Mouse (Mus musculus): Measurements from ENCODE around the gene Tdrd5.
"Not testable (repeated sequence)": the region's sequence is repeated elsewhere in the genome, so short reads cannot be mapped to it uniquely, and the experiment has no call there.

The Tdrd5 gene

GRCm38 (mm10) chr1:156302911-156303749, at the start of gene Tdrd5:
TSS of gene Tdrd5 (minus strand) at chr1:156303664.
- DNase-seq (ENCODE audit: low spot score in 2 of 2): peak; percentile 37 to 49

GRCm38 (mm10) chr1:156352466-156352865, 49.0 kb upstream of the Tdrd5 start:
- no peak for DNase-seq (ENCODE audit: low spot score in 2 of 2)

- DNase-seq (ENCODE audit: low spot score in 2 of 2): no peak
These were observed 47.0 kb upstream of the Tdrd5 start for GRCm38 (mm10) chr1:156350441-156350840.

DNA sequence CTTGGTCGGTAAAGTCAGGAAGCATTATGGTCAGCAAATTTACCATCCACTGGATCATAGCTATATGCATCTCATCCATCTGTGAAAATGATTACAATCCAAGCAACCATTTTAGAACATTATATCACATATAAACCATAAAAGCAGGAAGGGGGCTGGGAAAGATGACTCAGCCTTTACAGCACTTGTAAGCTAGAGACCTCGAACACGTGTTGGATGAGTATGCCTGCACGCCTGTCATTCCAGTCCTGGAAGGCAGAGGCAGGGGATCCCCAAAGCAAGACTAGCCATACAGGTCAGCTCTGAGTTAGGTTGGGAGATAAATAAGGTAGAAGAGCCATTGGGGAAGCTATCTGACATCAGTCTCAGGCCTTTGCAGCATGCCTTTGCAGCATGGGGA, 45.6 kb upstream of the Tdrd5 start:
- peak in 1 of 2 experiments; percentile 3 for DNase-seq (ENCODE audit: low spot score in 2 of 2)

DNA sequence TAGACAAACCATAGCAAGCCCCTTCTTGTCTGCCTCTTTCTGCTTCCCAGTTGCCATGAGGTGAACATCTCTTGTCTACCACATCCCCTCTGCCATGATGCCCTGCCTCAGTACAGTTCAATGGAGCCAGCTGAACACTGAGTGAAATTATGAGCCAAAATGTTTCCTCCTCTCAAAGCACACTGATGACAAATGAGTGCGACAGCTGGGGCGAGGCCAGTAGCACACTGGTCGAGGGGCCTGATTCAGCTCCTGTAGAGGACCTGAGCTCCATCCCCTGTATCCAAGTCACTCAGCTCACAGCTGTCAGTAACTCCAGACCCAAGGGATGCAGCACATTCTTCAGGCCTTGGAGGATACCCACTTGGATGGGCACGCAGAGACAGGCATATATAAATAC, 42.2 kb upstream of the Tdrd5 start:
- DNase-seq (ENCODE audit: low spot score in 2 of 2): no peak

GRCm38 (mm10) chr1:156344433-156344832, 41.0 kb upstream of the Tdrd5 start:
- no peak for DNase-seq (ENCODE audit: low spot score in 2 of 2)

DNA sequence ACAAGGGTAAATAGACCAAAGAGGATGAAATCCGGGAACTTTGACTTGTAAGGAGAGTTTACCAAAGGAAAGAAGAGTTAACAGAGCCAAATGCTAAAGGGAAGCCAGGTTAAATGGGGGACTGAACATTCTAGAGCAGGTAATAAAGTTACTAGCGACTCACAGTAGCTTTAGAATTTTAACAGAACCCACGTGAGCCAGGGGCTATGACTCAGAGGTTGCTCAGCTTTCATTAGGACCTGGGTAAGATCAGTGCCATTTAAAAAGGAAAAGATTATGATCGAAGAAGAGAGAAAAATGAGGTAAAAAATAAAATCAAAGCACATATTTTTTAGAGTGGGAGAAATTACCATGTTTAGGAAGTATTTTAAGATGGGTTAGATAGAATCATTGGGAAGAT, 37.4 kb upstream of the Tdrd5 start:
- DNase-seq (ENCODE audit: low spot score in 2 of 2): no peak

GRCm38 (mm10) chr1:156323126-156323525, 19.7 kb upstream of the Tdrd5 start:
- DNase-seq (ENCODE audit: low spot score in 2 of 2): no peak

DNA sequence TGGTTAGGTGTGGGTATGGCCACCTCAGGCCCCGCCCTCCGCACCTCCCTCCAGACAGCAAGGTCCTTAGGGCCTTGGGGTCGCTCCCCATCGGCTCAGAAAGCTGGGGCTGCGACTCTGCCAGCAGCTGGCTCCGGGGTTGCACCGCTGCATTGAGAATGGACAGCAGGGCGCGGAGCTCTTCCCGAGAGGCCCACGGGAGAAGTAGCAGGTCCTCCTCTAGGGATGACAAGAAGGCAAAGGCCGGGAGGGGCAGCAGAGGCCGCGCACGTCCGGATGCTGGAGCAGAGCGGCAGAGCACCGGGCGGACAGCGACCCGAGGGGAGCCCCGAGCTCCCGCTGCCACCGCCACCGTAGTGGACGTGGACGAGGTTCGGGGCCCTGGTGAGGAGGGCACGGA, 7.2 kb upstream of the Tdrd5 start, which contains the start of gene Nphs2:
Gene Nphs2, plus strand, starts transcription at position 98 of the 400 bp plus-strand sequence.
- DNase-seq (ENCODE audit: low spot score in 2 of 2): no peak

DNA sequence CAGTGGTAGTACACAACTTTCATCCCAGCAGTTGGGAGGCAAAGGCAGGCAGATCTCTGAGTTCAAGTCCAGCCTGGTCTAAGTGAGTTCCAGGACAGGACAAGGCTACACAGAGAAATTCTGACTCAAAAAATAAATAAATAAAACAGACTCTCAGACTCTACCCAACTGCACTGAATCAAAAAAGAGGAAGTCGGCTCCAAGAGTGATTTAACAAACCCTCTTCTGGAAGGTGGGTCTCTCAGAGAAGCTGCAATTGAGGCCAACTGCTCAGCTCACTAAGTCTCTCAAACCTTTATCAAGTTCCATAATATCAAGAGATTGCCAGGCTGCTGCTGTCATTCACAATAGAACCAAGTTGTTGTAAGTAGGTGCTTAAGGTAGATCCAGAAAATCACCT, 5.1 kb upstream of the Tdrd5 start:
- no peak for DNase-seq (ENCODE audit: low spot score in 2 of 2)

- DNase-seq (ENCODE audit: low spot score in 2 of 2): no peak
These were observed 13.4 kb downstream of the Tdrd5 start for GRCm38 (mm10) chr1:156290016-156290415.

- DNase-seq (ENCODE audit: low spot score in 2 of 2): not testable (repeated sequence)
These were observed 14.3 kb downstream of the Tdrd5 start for GRCm38 (mm10) chr1:156289222-156289587.

GRCm38 (mm10) chr1:156288556-156289221, 14.8 kb downstream of the Tdrd5 start:
- no peak for DNase-seq (ENCODE audit: low spot score in 2 of 2)

GRCm38 (mm10) chr1:156285541-156285896, 17.9 kb downstream of the Tdrd5 start:
- DNase-seq (ENCODE audit: low spot score in 2 of 2): no peak

- peak; percentile 60 to 70 for DNase-seq (ENCODE audit: low spot score in 2 of 2)
These were observed 18.5 kb downstream of the Tdrd5 start for GRCm38 (mm10) chr1:156284851-156285540.

- no peak for DNase-seq (ENCODE audit: low spot score in 2 of 2)
These were observed 19.3 kb downstream of the Tdrd5 start for GRCm38 (mm10) chr1:156284207-156284606.

- no peak for DNase-seq (ENCODE audit: low spot score in 2 of 2)
These were observed 23.3 kb downstream of the Tdrd5 start for GRCm38 (mm10) chr1:156280131-156280530.

DNA sequence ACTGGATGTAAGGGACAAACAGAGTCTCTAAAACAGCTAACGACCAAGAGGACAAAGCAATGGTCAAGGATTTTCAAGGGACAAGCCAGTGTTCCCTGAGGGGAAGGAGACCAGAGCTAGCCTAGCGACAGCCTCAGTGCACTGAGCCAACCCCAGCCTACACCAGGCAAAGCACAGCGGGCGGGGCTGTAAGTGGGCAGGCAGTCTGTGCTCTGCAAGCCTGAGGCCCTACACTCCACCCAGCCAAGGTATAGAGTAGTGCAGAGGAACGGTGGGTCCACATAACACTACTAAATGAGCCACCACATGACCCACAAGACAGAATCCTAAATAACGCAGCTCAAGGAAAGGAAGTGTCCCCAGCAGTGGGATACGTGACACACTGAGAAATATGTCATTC, 29.8 kb downstream of the Tdrd5 start:
- DNase-seq (ENCODE audit: low spot score in 2 of 2): no peak

DNA sequence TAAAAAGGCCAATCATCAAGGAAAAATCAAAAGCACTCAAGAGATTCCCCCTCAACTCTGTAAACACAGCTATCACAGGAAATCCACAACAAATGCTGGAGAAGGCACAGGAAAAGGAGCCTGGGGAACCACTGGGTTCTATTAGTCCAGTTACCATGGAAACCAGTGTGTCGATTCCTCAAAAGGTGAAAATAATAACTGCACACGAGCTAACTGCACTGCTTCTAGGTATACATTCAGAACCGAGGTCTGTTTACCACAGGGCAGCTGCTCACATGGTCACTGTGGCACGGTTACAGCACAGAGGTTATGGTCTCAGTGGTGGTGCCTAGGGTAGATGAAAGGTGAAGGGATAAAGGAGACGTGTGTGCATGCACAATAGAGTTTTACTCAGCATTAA, 31.8 kb downstream of the Tdrd5 start:
- no peak for DNase-seq (ENCODE audit: low spot score in 2 of 2)

DNA sequence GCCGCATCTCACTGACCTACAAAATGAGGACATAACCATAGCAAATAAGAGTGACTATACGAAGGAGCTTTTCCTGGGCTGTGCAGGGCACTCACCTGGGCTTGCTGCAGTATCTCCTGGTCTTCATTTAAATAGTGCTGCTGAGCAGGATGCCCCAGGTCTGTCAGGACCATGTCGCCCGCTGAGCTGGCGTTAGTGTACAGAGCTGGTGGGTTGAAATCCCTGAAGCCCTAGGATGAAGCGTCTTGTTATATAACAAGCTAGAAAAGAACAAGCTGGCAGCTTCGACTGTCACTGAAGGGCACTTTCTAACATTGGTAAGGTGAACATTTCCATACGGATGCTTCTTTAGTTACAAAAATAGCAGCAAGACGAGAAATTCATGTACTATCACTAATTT, 33.0 kb downstream of the Tdrd5 start:
- no peak for DNase-seq (ENCODE audit: low spot score in 2 of 2)

GRCm38 (mm10) chr1:156268546-156268945, 34.9 kb downstream of the Tdrd5 start:
- not testable (repeated sequence) for DNase-seq (ENCODE audit: low spot score in 2 of 2)

DNA sequence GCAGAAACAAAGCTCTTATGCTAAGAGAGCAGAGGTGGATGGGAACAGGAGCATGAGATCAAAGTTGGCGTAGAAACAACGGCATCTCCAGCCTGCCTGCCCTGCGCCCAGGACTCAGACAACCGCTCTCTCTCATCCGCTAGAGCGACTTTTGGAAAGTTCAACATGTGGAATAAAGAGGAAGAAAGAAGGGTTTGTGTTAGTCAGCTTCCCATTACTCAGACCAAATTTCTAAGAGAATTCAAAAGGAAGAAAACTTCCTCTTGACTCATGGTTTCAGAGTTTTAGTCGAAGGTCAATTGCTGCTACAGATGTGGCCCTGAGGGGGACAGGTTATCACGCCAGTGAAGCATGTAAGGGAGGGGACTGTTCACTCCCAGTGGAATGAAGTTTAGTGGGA, 39.5 kb downstream of the Tdrd5 start:
- no peak for DNase-seq (ENCODE audit: low spot score in 2 of 2)

- peak; percentile 69 to 75 for DNase-seq (ENCODE audit: low spot score in 2 of 2)
These were observed 40.1 kb downstream of the Tdrd5 start for GRCm38 (mm10) chr1:156263352-156263751.
